Mouse (Mus musculus): Measurements from ENCODE around the gene Tyro3. TPM values are rescaled to one million over a fixed set of nuclear protein-coding genes. Genes with fewer than 3 reads are reported as not detected.

Gene Tyro3
- polyA plus RNA-seq, 1 experiment from 2014 or later: 27.7 TPM

GRCm38 (mm10) chr2:119840008-119840407 lies 42.5 kb downstream of the Tyro3 start:
- Histone ChIP-seq H3K9ac (no peak overlapping the region), H3K4me1 (replicated peaks) (no peaks in the 10 kb centered on the region), H3K36me3 (no peaks in the 10 kb centered on the region), H3K4me3 (no peak overlapping the region), H3K4me2 (no peak overlapping the region), H3K27me3 (no peaks in the 10 kb centered on the region), H3K27ac (replicated peaks) (no peak overlapping the region), H3K9me3 (no peaks in the 10 kb centered on the region)
- no peak for ATAC-seq (ENCODE audit: low FRiP score, low read depth)

GRCm38 (mm10) chr2:119842000-119842399 lies 44.5 kb downstream of the Tyro3 start:
- Histone ChIP-seq H3K27ac (replicated peaks) (no peak overlapping the region), H3K9me3 (no peaks in the 10 kb centered on the region), H3K9ac (no peak overlapping the region), H3K27me3 (no peaks in the 10 kb centered on the region), H3K36me3 (no peaks in the 10 kb centered on the region), H3K4me2 (no peak overlapping the region), H3K4me3 (no peak overlapping the region), H3K4me1 (replicated peaks) (no peaks in the 10 kb centered on the region)
- 78% methylated on average over 6 of the region's 6 CpGs for WGBS
- no peak for ATAC-seq (ENCODE audit: low FRiP score, low read depth)

GRCm38 (mm10) chr2:119843526-119843925 lies 46.0 kb downstream of the Tyro3 start:
- Histone ChIP-seq H3K4me1 (replicated peaks) (no peaks in the 10 kb centered on the region), H3K27me3 (no peaks in the 10 kb centered on the region), H3K9me3 (no peaks in the 10 kb centered on the region), H3K4me2 (no peak overlapping the region), H3K36me3 (no peaks in the 10 kb centered on the region), H3K4me3 (no peak overlapping the region), H3K27ac (replicated peaks) (no peak overlapping the region), H3K9ac (no peak overlapping the region)
- no peak for ATAC-seq (ENCODE audit: low FRiP score, low read depth)
- 89% methylated on average over 4 of the region's 4 CpGs for WGBS

- 77% methylated on average over 2 of the region's 2 CpGs for whole genome bisulfite sequencing
- H3K27ac ChIP-seq (replicated peaks): no peak overlapping the region
- no peaks in the 10 kb centered on the region for H3K4me1 ChIP-seq (replicated peaks)
- H3K9ac ChIP-seq: no peak overlapping the region
- H3K4me3 ChIP-seq: no peak overlapping the region
- ATAC-seq (ENCODE audit: low FRiP score, low read depth): no peak
- no peak overlapping the region for H3K4me2 ChIP-seq
- H3K9me3 ChIP-seq: no peaks in the 10 kb centered on the region
- H3K36me3 ChIP-seq: no peaks in the 10 kb centered on the region
- H3K27me3 ChIP-seq: no peaks in the 10 kb centered on the region
Measured at GRCm38 (mm10) chr2:119845882-119846546, 48.5 kb downstream of the Tyro3 start.

GRCm38 (mm10) chr2:119846929-119847328 lies 49.4 kb downstream of the Tyro3 start:
- Histone ChIP-seq H3K4me2 (no peak overlapping the region), H3K4me1 (replicated peaks) (no peaks in the 10 kb centered on the region), H3K36me3 (no peaks in the 10 kb centered on the region), H3K27ac (replicated peaks) (no peak overlapping the region), H3K9me3 (no peaks in the 10 kb centered on the region), H3K27me3 (no peaks in the 10 kb centered on the region), H3K4me3 (no peak overlapping the region), H3K9ac (no peak overlapping the region)
- ATAC-seq (ENCODE audit: low FRiP score, low read depth): no peak
- 75% methylated on average over 4 of the region's 4 CpGs for WGBS

- WGBS: 92% methylated on average over 4 of the region's 4 CpGs
- H3K36me3 ChIP-seq: no peaks in the 10 kb centered on the region
- H3K27ac ChIP-seq (replicated peaks): no peak overlapping the region
- no peak overlapping the region for H3K4me3 ChIP-seq
- ATAC-seq (ENCODE audit: low FRiP score, low read depth): no peak
- no peaks in the 10 kb centered on the region for H3K9me3 ChIP-seq
- no peak overlapping the region for H3K4me2 ChIP-seq
- H3K9ac ChIP-seq: no peak overlapping the region
- H3K27me3 ChIP-seq: no peaks in the 10 kb centered on the region
- H3K4me1 ChIP-seq (replicated peaks): no peaks in the 10 kb centered on the region
Measured at GRCm38 (mm10) chr2:119853811-119854210, 56.3 kb downstream of the Tyro3 start.

- Histone ChIP-seq H3K4me2 (no peak overlapping the region), H3K4me1 (replicated peaks) (no peaks in the 10 kb centered on the region), H3K27ac (replicated peaks) (no peak overlapping the region), H3K36me3 (no peaks in the 10 kb centered on the region), H3K9ac (no peak overlapping the region), H3K27me3 (no peaks in the 10 kb centered on the region), H3K4me3 (no peak overlapping the region), H3K9me3 (no peaks in the 10 kb centered on the region)
- no peak for ATAC-seq (ENCODE audit: low FRiP score, low read depth)
- 53% methylated on average over 6 of the region's 6 CpGs for WGBS
Measured at GRCm38 (mm10) chr2:119855310-119855850, 57.8 kb downstream of the Tyro3 start.

GRCm38 (mm10) chr2:119857341-119857740 lies 59.8 kb downstream of the Tyro3 start:
- no peak overlapping the region for H3K9ac ChIP-seq
- 80% methylated on average over 2 of the region's 2 CpGs for WGBS

GRCm38 (mm10) chr2:119864484-119864883 lies 67.0 kb downstream of the Tyro3 start:
- Histone ChIP-seq H3K36me3 (no peaks in the 10 kb centered on the region), H3K4me1 (replicated peaks) (no peaks in the 10 kb centered on the region), H3K9me3 (no peaks in the 10 kb centered on the region), H3K4me3 (no peak overlapping the region), H3K9ac (no peak overlapping the region), H3K4me2 (no peak overlapping the region), H3K27me3 (no peaks in the 10 kb centered on the region), H3K27ac (replicated peaks) (no peak overlapping the region)
- no peak for ATAC-seq (ENCODE audit: low FRiP score, low read depth)
- WGBS: 70% methylated on average over 4 of the region's 4 CpGs

More at GRCm38 (mm10) chr2:119857341-119857740, 59.8 kb downstream of the Tyro3 start:
- Histone ChIP-seq H3K9me3 (no peaks in the 10 kb centered on the region), H3K4me3 (no peak overlapping the region), H3K27me3 (no peaks in the 10 kb centered on the region), H3K27ac (replicated peaks) (no peak overlapping the region), H3K36me3 (no peaks in the 10 kb centered on the region), H3K4me1 (replicated peaks) (no peaks in the 10 kb centered on the region), H3K4me2 (no peak overlapping the region)
- ATAC-seq (ENCODE audit: low FRiP score, low read depth): no peak

Other genes with a start within 250 kb of the Tyro3 start
- 15.1 and 18.1 TPM in 2 replicates for gene Nusap1, start 179.4 kb upstream of the Tyro3 start, polyA plus RNA-seq (2015; fragmentation: Nextera tagmentation; extraction: Ambion mirVana)
- gene Oip5, start 179.3 kb upstream of the Tyro3 start, polyA plus RNA-seq (2015; fragmentation: Nextera tagmentation; extraction: Ambion mirVana): 6.6 and 7.5 TPM in 2 replicates
- 39.8 and 41.2 TPM in 2 replicates for gene Ndufaf1, start 134.9 kb upstream of the Tyro3 start, polyA plus RNA-seq (2015; fragmentation: Nextera tagmentation; extraction: Ambion mirVana)
- gene Rtf1, start 122.7 kb upstream of the Tyro3 start, polyA plus RNA-seq (2015; fragmentation: Nextera tagmentation; extraction: Ambion mirVana): 49.3 and 50.1 TPM in 2 replicates
- 0.37 and 0.56 TPM in 2 replicates for gene Itpka, start 55.4 kb upstream of the Tyro3 start, polyA plus RNA-seq (2015; fragmentation: Nextera tagmentation; extraction: Ambion mirVana)
- gene Ltk, start 37.3 kb upstream of the Tyro3 start, polyA plus RNA-seq (2015; fragmentation: Nextera tagmentation; extraction: Ambion mirVana): 2.1 and 2.2 TPM in 2 replicates
- 18.6 and 19.6 TPM in 2 replicates for gene Rpap1, start 10.2 kb upstream of the Tyro3 start, polyA plus RNA-seq (2015; fragmentation: Nextera tagmentation; extraction: Ambion mirVana)
- 23.9 and 24.3 TPM in 2 replicates for gene Mga, start 99.5 kb downstream of the Tyro3 start, polyA plus RNA-seq (2015; fragmentation: Nextera tagmentation; extraction: Ambion mirVana)
- gene Mapkbp1, start 175.0 kb downstream of the Tyro3 start, polyA plus RNA-seq (2015; fragmentation: Nextera tagmentation; extraction: Ambion mirVana): 7.2 and 9.8 TPM in 2 replicates
- 18.2 and 19.5 TPM in 2 replicates for gene Jmjd7, start 229.8 kb downstream of the Tyro3 start, polyA plus RNA-seq (2015; fragmentation: Nextera tagmentation; extraction: Ambion mirVana)
- gene Gm28042, start 229.8 kb downstream of the Tyro3 start, polyA plus RNA-seq (2015; fragmentation: Nextera tagmentation; extraction: Ambion mirVana): 4.8 and 6.1 TPM in 2 replicates
- 3.3 and 3.6 TPM in 2 replicates for gene Pla2g4b, start 235.7 kb downstream of the Tyro3 start, polyA plus RNA-seq (2015; fragmentation: Nextera tagmentation; extraction: Ambion mirVana)